Mouse (Mus musculus): ENCODE measurements around the gene Gm47289.

Gene Gm47289

GRCm38 (mm10) chr9:119158861-119159260 lies at the start of gene Gm47289:
Gene Gm47289 (plus strand): TSS chr9:119159161.
- no peak for DNase-seq

- no peak for DNase-seq
Observed at GRCm38 (mm10) chr9:119109685-119110353, 49.1 kb upstream of the Gm47289 start.

- DNase-seq = no peak
Observed at GRCm38 (mm10) chr9:119110640-119111039, 48.3 kb upstream of the Gm47289 start.

DNA sequence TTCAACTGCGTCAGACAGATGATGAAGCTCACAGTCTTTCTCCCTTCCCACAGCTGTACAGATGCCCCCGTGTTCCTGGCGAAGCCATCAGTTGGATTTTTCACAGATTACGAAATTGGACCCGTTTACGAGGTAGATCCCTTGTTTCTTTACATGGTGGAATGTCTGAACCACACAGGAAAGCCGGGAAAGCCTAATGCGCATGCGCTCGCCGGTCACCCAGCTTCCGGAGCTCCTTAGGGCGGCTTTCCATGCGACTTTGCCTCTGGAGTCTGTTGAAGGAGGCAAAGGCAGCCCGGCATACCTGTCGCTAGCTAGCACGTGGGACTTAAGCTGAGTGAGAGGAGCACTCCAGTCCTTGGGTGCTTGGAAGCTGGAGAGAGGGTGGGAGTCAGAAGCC lies 44.0 kb upstream of the Gm47289 start:
- no peak for DNase-seq

DNA sequence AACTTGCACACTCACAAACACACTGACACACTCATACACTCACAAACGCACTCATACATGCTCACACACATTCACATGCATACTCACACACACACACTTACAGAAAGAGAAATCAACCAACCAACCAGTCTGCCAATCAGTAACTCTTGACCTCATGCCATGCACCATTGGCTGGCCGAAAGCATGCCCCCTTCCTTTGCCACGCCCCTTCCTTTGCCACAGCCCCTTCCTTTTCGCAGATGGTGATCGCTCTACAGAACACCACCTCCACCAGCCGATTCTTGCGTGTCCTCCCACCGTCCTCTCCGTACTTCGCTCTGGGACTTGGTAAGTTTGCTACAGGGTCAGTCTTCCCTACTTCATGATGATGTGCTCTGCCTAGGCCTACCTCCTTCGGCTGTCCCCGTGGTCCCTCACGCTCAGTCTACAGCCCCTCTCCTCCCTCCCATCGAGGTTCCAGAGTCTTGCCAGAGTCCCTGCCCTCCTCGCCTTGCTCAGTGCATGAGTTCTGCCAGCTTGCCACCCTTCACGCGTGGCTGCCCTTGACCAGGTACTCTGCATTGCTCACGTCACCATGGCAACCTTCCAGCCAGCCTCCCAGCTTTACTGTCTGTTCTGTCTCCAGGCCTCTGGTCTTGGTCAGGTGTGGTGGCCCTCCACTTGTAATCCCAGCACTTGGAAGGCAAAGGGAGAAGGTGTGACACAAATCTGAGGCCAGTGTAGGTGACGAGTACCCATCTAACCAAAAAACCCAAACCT lies 39.4 kb upstream of the Gm47289 start:
- DNase-seq = no peak

DNA sequence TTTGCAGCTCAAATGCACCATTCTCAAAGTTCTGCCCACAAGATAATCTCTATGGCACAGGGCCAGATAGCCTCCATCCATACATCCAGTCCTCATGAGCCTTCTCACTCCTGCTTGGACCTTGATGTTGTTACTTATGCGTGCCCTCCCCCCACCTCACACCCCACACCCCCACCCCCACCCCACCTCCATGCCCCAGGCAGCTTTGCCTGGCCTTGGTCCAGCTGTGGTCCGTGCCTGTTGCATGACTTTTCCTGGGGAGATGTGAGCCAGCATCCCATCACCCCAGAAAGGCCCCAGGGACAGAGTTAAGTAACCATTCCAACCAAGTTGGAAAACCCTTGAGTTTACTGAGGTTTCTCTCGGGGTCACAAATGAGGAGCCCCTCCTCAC lies 38.8 kb upstream of the Gm47289 start:
- DNase-seq = no peak

- no peak for DNase-seq
Observed at GRCm38 (mm10) chr9:119122596-119123369, 36.2 kb upstream of the Gm47289 start.

DNA sequence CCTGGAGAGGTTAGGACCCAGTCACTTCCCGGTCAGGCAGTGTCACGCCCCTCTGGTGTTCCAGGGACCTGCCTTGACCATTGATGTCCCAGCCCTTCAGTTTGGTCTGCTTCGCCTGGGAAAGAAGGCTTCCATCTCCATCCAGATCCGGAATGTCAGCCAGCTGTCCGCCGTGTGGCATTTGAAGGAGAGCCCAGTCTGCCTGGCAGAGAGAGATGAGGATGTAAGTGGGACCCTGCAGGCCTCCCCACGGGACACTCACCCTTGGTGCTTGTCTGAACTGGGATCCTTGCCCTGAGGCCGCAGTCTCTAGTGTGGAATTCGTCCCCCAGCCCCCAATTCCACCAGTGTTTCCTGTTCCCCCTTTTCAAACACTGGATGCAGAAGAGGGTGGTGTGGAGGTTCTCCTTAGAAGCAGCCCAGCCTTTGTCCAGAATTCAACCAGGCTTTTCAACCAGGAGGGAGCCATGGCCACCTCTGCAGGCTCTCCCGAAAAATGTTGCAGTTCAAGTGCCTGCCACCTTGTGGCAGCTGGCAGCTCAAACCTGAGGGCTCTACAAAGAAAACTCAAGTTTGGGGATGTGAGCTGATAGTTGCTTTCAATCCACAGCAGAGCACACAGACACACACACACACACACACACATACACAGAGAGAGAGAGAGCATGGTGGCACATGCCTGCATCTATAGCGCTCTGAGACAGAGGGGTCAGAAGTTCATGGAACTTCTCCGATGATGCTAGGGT lies 30.4 kb upstream of the Gm47289 start:
- DNase-seq = peak; percentile 57 to 67

- DNase-seq = no peak
Observed at GRCm38 (mm10) chr9:119130692-119131091, 28.3 kb upstream of the Gm47289 start.

- DNase-seq = peak; percentile 69 to 75
Observed at GRCm38 (mm10) chr9:119138836-119139235, 20.1 kb upstream of the Gm47289 start.

DNA sequence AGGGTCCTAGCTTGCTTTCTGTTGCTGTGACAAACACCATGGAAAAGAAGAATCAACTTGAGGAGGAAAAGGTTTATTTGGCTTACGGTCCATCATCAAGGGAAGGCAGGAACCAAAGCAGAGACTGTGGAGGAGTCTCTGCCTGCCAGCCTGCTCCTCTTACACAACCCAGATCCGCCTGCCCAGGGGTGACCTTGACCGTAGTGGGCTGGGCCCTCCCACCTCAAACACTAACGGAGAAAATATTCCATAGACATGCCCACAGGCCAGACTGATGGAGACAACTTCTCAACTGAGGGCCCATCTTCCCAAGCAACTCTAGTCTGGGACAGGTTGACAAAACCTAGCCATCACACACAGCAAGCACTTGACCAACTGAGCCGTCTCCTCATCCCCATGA lies 16.9 kb upstream of the Gm47289 start:
- DNase-seq = no peak

DNA sequence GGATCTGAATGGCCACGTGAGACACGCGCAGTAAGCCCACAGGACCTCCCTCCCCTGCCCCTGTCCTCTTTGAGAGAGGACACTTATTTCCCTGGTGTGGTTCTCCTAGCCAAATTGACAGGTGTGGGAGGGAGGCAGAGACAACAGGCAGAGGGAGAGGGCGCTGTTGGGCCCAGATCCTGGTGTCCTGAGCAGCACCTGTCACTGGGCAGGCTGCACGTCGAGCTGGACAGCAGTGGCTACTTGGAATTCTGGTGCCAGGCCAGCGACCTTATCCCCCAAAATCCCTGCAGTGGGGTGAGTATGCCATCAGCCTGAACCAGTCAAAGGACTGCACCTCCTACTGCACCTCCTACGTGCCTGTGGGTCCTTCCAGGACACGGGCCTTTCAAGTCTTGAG lies 15.6 kb upstream of the Gm47289 start:
- DNase-seq = peak; percentile 50 to 58

GRCm38 (mm10) chr9:119144696-119145095 lies 14.3 kb upstream of the Gm47289 start:
- DNase-seq = peak; percentile 97 to 98

GRCm38 (mm10) chr9:119145137-119145536 lies 13.8 kb upstream of the Gm47289 start:
- no peak for DNase-seq

DNA sequence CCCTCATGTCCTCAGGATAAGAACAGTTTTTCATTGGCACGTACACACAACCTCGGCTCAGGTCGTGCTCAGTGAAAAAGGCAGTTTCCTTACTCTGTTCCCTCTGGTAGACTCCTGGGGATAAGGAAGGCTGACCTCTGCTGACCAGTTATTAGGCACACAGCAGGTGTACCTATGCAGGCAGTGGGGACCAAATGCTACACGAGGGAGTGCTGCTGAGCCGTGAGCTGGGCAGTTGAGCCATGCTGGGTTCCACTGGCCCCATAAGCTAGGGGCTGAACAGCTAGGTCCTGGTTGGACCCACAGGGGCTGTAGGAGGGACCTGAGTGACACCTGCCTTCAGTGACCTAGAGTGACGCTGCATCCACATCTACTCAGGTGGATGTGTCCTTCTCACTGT lies 13.3 kb upstream of the Gm47289 start:
- DNase-seq = no peak

- peak in 1 of 2 experiments; percentile 37 for DNase-seq
Observed at GRCm38 (mm10) chr9:119146098-119146770, 12.7 kb upstream of the Gm47289 start.

DNA sequence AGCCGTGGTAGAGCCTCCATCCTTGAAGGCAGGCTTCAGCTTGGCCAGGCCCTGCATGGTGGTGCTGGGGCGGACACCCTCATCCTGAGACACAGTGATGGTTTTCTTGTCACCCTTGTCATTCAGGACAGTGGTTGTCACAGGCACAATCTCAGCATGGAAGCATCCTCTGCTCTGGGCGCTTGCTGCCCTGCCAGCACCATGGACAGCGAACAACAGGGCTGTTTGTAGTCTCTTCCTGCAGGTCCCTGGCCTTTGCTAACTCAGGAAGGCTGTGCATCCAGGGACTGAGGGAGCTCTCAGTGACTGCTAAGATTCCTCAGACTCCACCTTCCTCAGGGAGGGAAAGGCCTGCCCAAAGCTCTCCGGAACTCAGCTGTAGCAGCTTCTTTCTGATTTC lies 9.4 kb upstream of the Gm47289 start:
- DNase-seq = no peak

DNA sequence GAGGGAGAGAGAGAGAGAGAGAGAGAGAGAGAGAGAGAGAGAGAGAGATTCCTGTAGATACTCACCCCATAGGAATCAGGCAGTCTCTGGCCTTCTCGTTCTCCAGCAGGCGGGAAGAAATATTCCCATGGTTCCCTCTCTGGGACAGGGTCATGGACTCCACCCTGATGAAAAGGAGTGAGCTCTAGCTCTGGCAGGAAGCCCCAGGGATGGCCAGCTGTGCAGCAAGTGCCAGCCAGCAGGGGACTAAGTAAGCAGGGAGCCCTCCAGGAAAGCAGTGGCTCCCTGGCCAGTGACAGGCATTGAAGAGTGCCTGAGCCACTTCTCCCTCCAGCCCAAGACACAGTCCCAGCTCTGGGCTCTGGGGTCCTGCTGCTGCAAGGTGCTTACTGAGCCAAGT lies 7.2 kb upstream of the Gm47289 start:
- DNase-seq = no peak

DNA sequence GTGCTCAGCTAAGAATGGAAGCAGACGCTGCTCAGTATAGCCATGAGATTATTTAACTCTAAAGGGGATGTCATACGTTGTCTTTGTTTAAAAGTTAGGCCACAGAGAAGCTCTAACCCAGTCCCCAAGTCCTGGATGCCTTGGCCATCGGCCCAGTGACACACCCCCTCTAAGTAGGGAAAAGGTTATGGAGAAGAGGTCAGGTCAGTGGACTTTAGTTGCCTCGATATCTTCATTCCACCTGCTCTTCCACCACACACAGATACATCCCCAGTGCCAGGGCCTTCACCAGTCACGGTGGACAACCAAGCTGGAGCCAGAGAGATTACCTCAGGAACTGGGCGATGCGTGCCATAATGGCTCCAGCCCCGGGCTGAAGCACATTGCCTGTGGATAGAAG lies 3.5 kb upstream of the Gm47289 start:
- no peak for DNase-seq

DNA sequence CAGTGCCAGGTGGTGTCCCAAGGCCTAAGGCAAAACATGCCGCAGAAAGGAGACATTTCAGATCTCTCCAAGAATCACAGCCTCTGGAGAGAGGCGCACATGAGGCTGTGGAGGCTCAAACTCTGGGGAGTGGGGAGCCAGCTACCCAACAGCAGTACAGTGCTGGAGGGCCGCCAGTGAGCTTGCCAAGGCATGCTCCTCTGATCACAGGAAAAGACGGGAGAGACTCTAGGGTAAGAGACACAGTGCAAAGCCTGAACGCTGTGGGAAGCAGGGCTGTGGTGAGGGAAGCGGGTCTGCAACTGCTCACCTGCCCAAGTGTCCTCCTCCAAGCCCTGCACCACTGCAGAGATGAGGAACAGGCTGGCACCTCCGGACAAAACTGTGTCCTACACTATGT lies 3.1 kb upstream of the Gm47289 start:
- peak; percentile 69 to 73 for DNase-seq

DNA sequence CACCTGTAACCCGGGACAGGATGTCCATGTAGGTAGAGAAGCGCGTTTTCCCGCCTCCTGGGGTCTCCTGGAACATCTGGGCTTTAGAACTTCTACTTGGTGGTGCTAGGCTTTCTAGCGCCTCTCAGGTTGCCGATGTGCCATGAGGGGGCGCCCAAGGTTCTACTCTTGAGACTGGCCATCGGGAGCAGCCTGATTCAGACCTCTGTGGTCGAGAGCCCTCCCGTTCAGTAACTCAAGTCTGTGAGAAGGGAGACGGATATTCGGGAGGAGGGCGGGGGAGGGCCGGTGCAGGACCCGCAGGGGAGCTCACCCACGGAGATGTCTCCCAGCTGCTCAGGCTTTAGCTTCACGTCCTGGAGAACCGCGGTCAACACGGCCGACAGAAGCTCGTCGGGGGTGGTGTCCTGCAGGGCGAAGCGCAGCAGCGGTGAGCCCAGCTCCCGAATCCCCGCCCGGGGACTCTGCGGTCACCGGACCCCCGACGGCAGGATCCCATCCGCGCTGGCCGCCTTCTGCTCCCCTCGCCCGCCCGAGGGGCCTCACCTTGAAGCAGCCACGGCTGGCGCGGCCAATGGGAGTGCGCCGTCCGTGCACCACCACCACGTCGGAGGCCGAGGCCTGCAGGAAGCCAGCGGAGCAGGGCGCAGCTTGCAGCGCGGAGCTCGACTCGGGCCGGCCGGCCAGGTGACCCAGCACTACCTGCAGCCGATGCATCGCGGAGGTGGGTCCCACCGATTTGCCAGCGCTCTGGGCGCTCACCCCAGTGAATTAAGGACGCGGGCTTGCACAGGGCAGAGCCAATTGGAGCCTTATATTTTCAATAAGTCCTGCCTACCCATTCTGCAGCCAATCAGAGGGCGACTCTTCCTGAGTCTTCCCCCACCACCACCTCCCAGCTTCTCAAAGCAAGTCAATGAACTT lies 2.4 kb upstream of the Gm47289 start, which contains the start of gene Acaa1b:
TSS of gene Acaa1b (minus strand) at position 816 of the 924 bp plus-strand sequence.
- DNase-seq = peak; percentile 91 to 92

Data from cerebellum, postnatal 10 days (tissue).